Mouse (Mus musculus) kidney, adult 2 months (tissue): ENCODE measurements at regions not wholly inside any gene's neighbourhood (a gene's known extent, or its start where the extent isn't known, plus 50 kb on each side); places are given as distances from the start of the nearest gene placed in this dataset.

Source experiments
- DNase-seq: peaks from one replicate; pipeline ENCODE4 v3.0.0; 2021
- H3K27ac ChIP-seq: fragments of 200-500 bp; 2 replicates; pipeline ENCODE4 v1.5.1; 2012; ENCODE audit warnings: low read depth, low read length, control low read depth, inconsistent platforms; ENCODE audit not compliant: insufficient read depth
- H3K27me3 ChIP-seq: fragments of 200-500 bp; replicated peaks from 2 replicates; pipeline ENCODE4 v1.6.1; 2012; ENCODE audit warnings: mild to moderate bottlenecking, moderate library complexity, low read length, inconsistent platforms; ENCODE audit not compliant: control insufficient read depth, insufficient read depth
- H3K36me3 ChIP-seq: fragments of 200-500 bp; 2 replicates; pipeline ENCODE4 v1.6.1; 2012; ENCODE audit warnings: mild to moderate bottlenecking, moderate library complexity, low read length, inconsistent platforms; ENCODE audit not compliant: control insufficient read depth, insufficient read depth
- H3K4me1 ChIP-seq: fragments of 200-500 bp; 2 replicates; pipeline ENCODE4 v1.6.1; 2011; ENCODE audit warnings: low read length; ENCODE audit not compliant: control insufficient read depth, insufficient read depth
- H3K4me3 ChIP-seq: fragments of 200-500 bp; 2 replicates; pipeline ENCODE4 v1.5.1; 2011; ENCODE audit warnings: mild to moderate bottlenecking, low read depth, low read length, control low read depth; ENCODE audit not compliant: insufficient read depth
- CTCF ChIP-seq: fragments of 200-500 bp; conservative IDR thresholded peaks from 2 replicates; pipeline ENCODE4 v1.5.1; 2011; ENCODE audit warnings: low read depth, mild to moderate bottlenecking, control low read depth, low read length, moderate library complexity, mixed read lengths; ENCODE audit not compliant: insufficient read depth, insufficient read length
- POLR2A ChIP-seq: fragments of 200-500 bp; IDR thresholded peaks from one replicate; pipeline ENCODE4 v1.6.1; 2011; ENCODE audit warnings: low read depth, low read length, control low read depth
- WGBS: fragments of 180-500 bp; shearing (Covaris S2); methylation state at CpG from one replicate; pipeline ENCODE4 v1.1.7; 2018; 5-methylcytosine and 5-hydroxymethylcytosine counted together

DNA sequence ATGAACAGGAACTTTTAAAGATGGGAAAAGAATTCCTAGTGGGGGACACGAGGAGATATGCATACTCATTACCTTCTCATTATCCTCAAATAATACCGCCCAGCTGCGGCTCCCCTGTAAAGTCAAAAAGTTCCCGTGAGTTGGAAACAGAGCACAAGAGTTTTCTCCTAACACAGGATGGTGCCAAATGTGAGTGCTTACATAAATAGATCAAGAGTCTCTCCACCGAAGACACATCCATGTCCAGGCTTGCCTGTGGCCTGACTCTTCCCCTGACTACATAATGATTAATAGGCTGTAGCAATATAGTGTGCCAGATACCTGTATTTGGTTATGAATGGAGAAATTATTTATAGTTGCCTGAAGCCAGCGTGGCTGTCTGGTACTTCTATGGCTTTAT lies 281.8 kb upstream of the Klf3 start:
- 0 out of 2 replicates have a peak, but pooled peaks cover 1% of the 10 kb centered on the region for H3K4me1 ChIP-seq
- no peak overlapping the region for H3K4me3 ChIP-seq
- H3K27me3 ChIP-seq, result no peaks in the 10 kb centered on the region
- H3K36me3 ChIP-seq, result no peaks in the 10 kb centered on the region
- WGBS, result 71% methylated on average over 6 of the region's 6 CpGs
- no peak overlapping the region for H3K27ac ChIP-seq
- TF ChIP-seq POLR2A (no peak), CTCF (no peak)
- DNase-seq, result no peak

DNA sequence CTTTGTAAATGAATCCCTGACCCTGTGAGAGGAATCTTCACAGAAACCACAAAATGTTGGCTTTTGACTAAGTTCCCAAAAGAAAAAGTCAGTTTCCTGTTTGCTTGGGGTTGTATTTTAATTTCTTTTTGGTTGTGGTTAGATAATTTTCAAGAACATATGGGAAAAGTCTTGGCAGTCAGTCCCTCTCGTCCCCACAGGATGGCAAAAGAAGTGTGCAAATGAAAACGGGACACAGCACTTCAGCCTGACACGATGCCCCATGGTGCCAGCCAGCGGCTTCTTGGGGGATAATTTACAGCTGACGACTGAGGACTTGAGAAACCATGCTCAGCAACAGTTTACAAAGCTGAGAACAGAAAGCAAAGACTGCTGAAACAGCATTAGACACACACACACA lies 281.2 kb upstream of the Klf3 start:
- Histone ChIP-seq H3K27me3 (no peaks in the 10 kb centered on the region), H3K27ac (no peak overlapping the region), H3K4me1 (0 out of 2 replicates have a peak, but pooled peaks cover 3% of the 10 kb centered on the region), H3K4me3 (no peak overlapping the region), H3K36me3 (no peaks in the 10 kb centered on the region)
- no peak for TF ChIP-seq POLR2A
- no peak; the same call in 1 of the 2 replicates for TF ChIP-seq CTCF
- DNase-seq, result peak; percentile 34
- 21% methylated on average over 5 of the region's 5 CpGs for WGBS

DNA sequence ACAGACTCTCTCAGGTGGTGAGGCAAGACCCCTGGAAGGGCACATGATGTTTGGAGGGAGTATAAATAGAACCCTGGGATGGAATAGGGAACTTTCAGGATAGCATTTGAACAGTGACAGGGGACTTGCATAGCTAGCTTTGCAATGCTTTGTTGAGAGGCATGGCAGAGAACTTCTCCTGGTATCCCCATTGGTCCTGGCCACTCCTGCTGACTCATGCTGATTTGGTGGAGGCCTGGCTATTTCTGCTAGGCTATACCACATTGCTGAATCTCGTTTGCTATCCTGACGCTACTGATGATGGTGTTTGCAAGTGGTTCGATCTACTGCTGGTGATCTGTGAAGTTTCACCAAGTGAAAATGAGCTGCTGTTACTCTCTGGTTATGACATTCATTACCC lies 276.7 kb upstream of the Klf3 start:
- TF ChIP-seq CTCF (no peak), POLR2A (no peak)
- 0 out of 2 replicates have a peak, but pooled peaks cover 3% of the 10 kb centered on the region for H3K4me1 ChIP-seq
- H3K27me3 ChIP-seq, result no peaks in the 10 kb centered on the region
- H3K27ac ChIP-seq, result no peak overlapping the region
- 89% methylated on average over 3 of the region's 3 CpGs for WGBS
- no peaks in the 10 kb centered on the region for H3K36me3 ChIP-seq
- DNase-seq, result no peak
- H3K4me3 ChIP-seq, result no peak overlapping the region

DNA sequence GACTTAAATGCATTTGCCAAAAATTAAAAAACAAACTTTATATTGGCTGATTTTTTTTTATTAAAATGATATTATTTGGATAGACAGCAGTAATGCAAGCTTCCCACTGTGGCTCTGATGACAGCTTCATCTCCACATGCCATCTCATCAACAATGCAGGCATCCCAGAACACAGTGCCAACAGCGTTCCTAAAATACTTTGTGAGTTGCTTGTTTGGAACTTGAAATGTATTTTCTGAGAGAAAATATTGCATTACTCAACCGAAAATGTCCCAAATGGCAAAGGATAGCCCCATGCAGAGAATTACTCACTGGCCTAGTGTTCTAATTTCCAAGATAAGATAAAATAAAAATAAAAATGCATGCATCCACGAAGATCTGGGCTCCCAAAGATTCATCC lies 275.2 kb upstream of the Klf3 start:
- no peaks in the 10 kb centered on the region for H3K27me3 ChIP-seq
- no peak for TF ChIP-seq CTCF
- no peak for TF ChIP-seq POLR2A
- DNase-seq, result no peak
- H3K36me3 ChIP-seq, result no peaks in the 10 kb centered on the region
- 0 out of 2 replicates have a peak, but pooled peaks cover 3% of the 10 kb centered on the region for H3K4me1 ChIP-seq
- H3K4me3 ChIP-seq, result no peak overlapping the region
- no peak overlapping the region for H3K27ac ChIP-seq
- 78% methylated on average over 3 of the region's 3 CpGs for WGBS

DNA sequence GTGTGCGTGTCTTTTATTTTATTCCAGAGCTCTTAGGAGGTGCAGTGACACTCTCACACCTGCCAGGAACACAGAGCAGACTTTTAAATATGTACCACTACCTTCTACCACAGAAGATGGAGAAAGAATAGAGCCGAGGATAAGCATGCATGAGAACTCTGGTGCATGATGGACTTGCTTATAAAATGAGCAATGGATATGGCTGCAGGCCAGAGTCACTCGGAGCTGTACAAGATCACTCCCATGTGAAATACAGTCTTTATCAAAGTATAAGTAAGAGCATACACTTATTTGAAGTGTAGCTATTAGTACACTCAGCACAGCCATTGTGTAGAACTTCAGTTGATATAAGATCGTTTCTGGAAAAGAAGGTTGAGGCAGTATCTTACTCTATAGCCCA lies 268.8 kb upstream of the Klf3 start:
- WGBS, result 86% methylated on average over 4 of the region's 4 CpGs
- Histone ChIP-seq H3K4me1 (peaks cover 7% of the 10 kb centered on the region), H3K36me3 (no peaks in the 10 kb centered on the region), H3K4me3 (no peak overlapping the region), H3K27me3 (no peaks in the 10 kb centered on the region), H3K27ac (no peak overlapping the region; the same call in 1 of the 2 replicates)
- DNase-seq, result no peak
- TF ChIP-seq POLR2A (no peak), CTCF (no peak)

DNA sequence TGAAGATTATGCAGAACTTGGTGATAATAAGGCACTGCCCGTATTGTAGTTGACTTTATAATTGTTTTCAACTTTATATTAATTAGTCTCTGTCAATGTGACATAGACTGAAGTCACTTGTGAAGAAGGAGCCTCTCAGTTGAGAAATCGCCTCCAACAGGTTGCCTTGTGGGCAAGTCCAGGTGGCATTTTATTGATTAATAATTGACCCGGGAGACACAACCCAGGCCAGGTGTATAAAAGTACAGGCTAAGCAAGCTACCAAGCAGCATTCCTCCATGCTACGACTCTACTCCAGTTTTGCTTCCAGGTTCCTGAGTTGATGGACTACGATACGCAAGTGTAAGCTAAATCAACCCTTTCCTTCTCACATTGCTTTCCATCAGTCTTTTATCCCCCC lies 268.2 kb upstream of the Klf3 start:
- 61% methylated on average over 6 of the region's 6 CpGs for WGBS
- no peak for TF ChIP-seq CTCF
- no peak for TF ChIP-seq POLR2A
- peak overlapping the region; percentile 26; the same call in 1 of the 2 replicates for H3K27ac ChIP-seq

DNA sequence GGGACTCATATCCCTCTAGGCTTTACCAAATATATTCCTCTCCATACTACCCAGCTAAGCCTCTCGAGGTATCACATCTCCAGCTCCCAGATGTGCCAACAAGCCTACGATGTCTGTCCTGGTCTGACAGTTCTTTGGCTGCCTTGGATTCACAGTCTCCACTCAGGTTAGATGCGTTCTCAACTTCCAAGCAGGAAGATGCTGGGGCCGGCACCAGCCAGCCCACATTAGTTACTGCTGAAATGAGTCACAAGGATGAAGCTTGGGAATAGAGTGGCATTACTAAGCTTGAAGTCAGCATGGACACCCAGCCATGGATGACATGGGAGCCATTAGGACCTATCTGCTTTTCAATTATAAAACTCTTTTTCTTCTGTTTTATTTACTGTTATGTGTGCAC lies 267.6 kb upstream of the Klf3 start:
- H3K27ac ChIP-seq, result peak overlapping the region; percentile 26; the same call in 1 of the 2 replicates
- H3K27me3 ChIP-seq, result no peaks in the 10 kb centered on the region
- H3K4me3 ChIP-seq, result no peak overlapping the region
- WGBS, result 93% methylated on average over 4 of the region's 4 CpGs
- TF ChIP-seq POLR2A (no peak), CTCF (no peak)
- H3K4me1 ChIP-seq, result peaks cover 7% of the 10 kb centered on the region
- H3K36me3 ChIP-seq, result no peaks in the 10 kb centered on the region
- no peak for DNase-seq

More for the DNA sequence above, 268.2 kb upstream of the Klf3 start:
- DNase-seq, result peak; percentile 72
- Histone ChIP-seq H3K36me3 (no peaks in the 10 kb centered on the region), H3K4me1 (peaks cover 7% of the 10 kb centered on the region), H3K4me3 (no peak overlapping the region), H3K27me3 (no peaks in the 10 kb centered on the region)
